Mouse (Mus musculus): Measurements from ENCODE around the gene Pet2. TPM values are rescaled to one million over a fixed set of nuclear protein-coding genes. Genes with fewer than 3 reads are reported as not detected.

The Pet2 gene
- not detected for total RNA-seq (2021)

- no peak for DNase-seq (ENCODE audit: extremely low spot score in 1 of 2, low spot score in 1 of 2)
Measured at GRCm38 (mm10) chrX:89409589-89409988, at the start of gene Pet2. Pet2 (minus strand) TSS chrX:89409689.
